Mouse (Mus musculus): ENCODE measurements around the gene Itga2. TPM values are rescaled to one million over a fixed set of nuclear protein-coding genes. Genes with fewer than 3 reads are reported as not detected.
A peak's percentile ranks its signal among the peaks of the same experiment; 100 is the strongest.

The Itga2 gene
- polyA plus RNA-seq (2012; ENCODE audit: insufficient read depth, low replicate concordance): 0.34 TPM in 1 of 2 replicates, not detected in the other

GRCm38 (mm10) chr13:114931775-114932294, at the start of gene Itga2:
Gene Itga2, minus strand, starts transcription at chr13:114932100.
- peaks cover 55% of the 10 kb centered on the region for H3K4me1 ChIP-seq
- TF ChIP-seq FLI1 (IDR thresholded peaks at IDR 0.05; ENCODE audit: low read length) (no peak), GATA1 (IDR thresholded peaks at IDR 0.05; ENCODE audit: borderline replicate concordance, low read length) (no peak)
- H3K27me3 ChIP-seq (replicated peaks): peaks cover 2% of the 10 kb centered on the region
- peaks cover 11% of the 10 kb centered on the region for H3K36me3 ChIP-seq (replicated peaks; ENCODE audit: low read length)
- peak within 1 kb of the TSS; percentile 96 for H3K4me3 ChIP-seq (replicated peaks)
- H3K9me3 ChIP-seq: no peaks in the 10 kb centered on the region

- H3K36me3 ChIP-seq (replicated peaks; ENCODE audit: low read length): no peaks in the 10 kb centered on the region
- no peak for TF ChIP-seq FLI1 (IDR thresholded peaks at IDR 0.05; ENCODE audit: low read length)
- no peak for TF ChIP-seq GATA1 (IDR thresholded peaks at IDR 0.05; ENCODE audit: borderline replicate concordance, low read length)
- H3K4me1 ChIP-seq: no peaks in the 10 kb centered on the region
- H3K9me3 ChIP-seq: no peaks in the 10 kb centered on the region
- H3K27me3 ChIP-seq (replicated peaks): no peaks in the 10 kb centered on the region
- no peak overlapping the region for H3K4me3 ChIP-seq (replicated peaks)
These were observed 49.0 kb upstream of the Itga2 start for GRCm38 (mm10) chr13:114980831-114981419.

GRCm38 (mm10) chr13:114974484-114975042, 42.7 kb upstream of the Itga2 start:
- Histone ChIP-seq H3K9me3 (no peaks in the 10 kb centered on the region), H3K4me3 (replicated peaks) (no peak overlapping the region), H3K4me1 (no peaks in the 10 kb centered on the region), H3K36me3 (replicated peaks; ENCODE audit: low read length) (no peaks in the 10 kb centered on the region), H3K27me3 (replicated peaks) (no peaks in the 10 kb centered on the region)
- no peak for TF ChIP-seq GATA1 (IDR thresholded peaks at IDR 0.05; ENCODE audit: borderline replicate concordance, low read length)
- no peak for TF ChIP-seq FLI1 (IDR thresholded peaks at IDR 0.05; ENCODE audit: low read length)

GRCm38 (mm10) chr13:114971905-114972304, 40.0 kb upstream of the Itga2 start:
- TF ChIP-seq FLI1 (IDR thresholded peaks at IDR 0.05; ENCODE audit: low read length) (no peak), GATA1 (IDR thresholded peaks at IDR 0.05; ENCODE audit: borderline replicate concordance, low read length) (no peak)

GRCm38 (mm10) chr13:114964233-114964632, 32.3 kb upstream of the Itga2 start:
- Histone ChIP-seq H3K36me3 (replicated peaks; ENCODE audit: low read length) (no peaks in the 10 kb centered on the region), H3K4me3 (replicated peaks) (no peak overlapping the region), H3K9me3 (no peaks in the 10 kb centered on the region), H3K4me1 (peaks cover 4% of the 10 kb centered on the region), H3K27me3 (replicated peaks) (no peaks in the 10 kb centered on the region)
- TF ChIP-seq FLI1 (IDR thresholded peaks at IDR 0.05; ENCODE audit: low read length): no peak
- no peak for TF ChIP-seq GATA1 (IDR thresholded peaks at IDR 0.05; ENCODE audit: borderline replicate concordance, low read length)

More at GRCm38 (mm10) chr13:114971905-114972304, 40.0 kb upstream of the Itga2 start:
- no peaks in the 10 kb centered on the region for H3K27me3 ChIP-seq (replicated peaks)
- no peaks in the 10 kb centered on the region for H3K4me1 ChIP-seq
- H3K36me3 ChIP-seq (replicated peaks; ENCODE audit: low read length): no peaks in the 10 kb centered on the region
- H3K9me3 ChIP-seq: no peaks in the 10 kb centered on the region
- no peak overlapping the region for H3K4me3 ChIP-seq (replicated peaks)

GRCm38 (mm10) chr13:114954516-114954915, 22.6 kb upstream of the Itga2 start:
- H3K27me3 ChIP-seq (replicated peaks): no peaks in the 10 kb centered on the region
- H3K36me3 ChIP-seq (replicated peaks; ENCODE audit: low read length): no peaks in the 10 kb centered on the region
- TF ChIP-seq FLI1 (IDR thresholded peaks at IDR 0.05; ENCODE audit: low read length) (no peak), GATA1 (IDR thresholded peaks at IDR 0.05; ENCODE audit: borderline replicate concordance, low read length) (no peak)
- no peaks in the 10 kb centered on the region for H3K9me3 ChIP-seq
- no peak overlapping the region for H3K4me3 ChIP-seq (replicated peaks)
- H3K4me1 ChIP-seq: peaks cover 26% of the 10 kb centered on the region

- H3K27me3 ChIP-seq (replicated peaks): peaks cover 2% of the 10 kb centered on the region
- peaks cover 43% of the 10 kb centered on the region for H3K4me1 ChIP-seq
- no peaks in the 10 kb centered on the region for H3K9me3 ChIP-seq
- no peak overlapping the region for H3K4me3 ChIP-seq (replicated peaks)
- H3K36me3 ChIP-seq (replicated peaks; ENCODE audit: low read length): peaks cover 2% of the 10 kb centered on the region
- TF ChIP-seq GATA1 (IDR thresholded peaks at IDR 0.05; ENCODE audit: borderline replicate concordance, low read length) (no peak), FLI1 (IDR thresholded peaks at IDR 0.05; ENCODE audit: low read length) (no peak)
These were observed 1.6 kb upstream of the Itga2 start for GRCm38 (mm10) chr13:114933541-114933940.

GRCm38 (mm10) chr13:114930996-114931649, 777 bp downstream of the Itga2 start:
- H3K27me3 ChIP-seq (replicated peaks): peaks cover 2% of the 10 kb centered on the region
- peak overlapping the region; percentile 96 for H3K4me3 ChIP-seq (replicated peaks)
- peaks cover 61% of the 10 kb centered on the region for H3K4me1 ChIP-seq
- H3K9me3 ChIP-seq: no peaks in the 10 kb centered on the region
- peaks cover 14% of the 10 kb centered on the region for H3K36me3 ChIP-seq (replicated peaks; ENCODE audit: low read length)
- TF ChIP-seq GATA1 (IDR thresholded peaks at IDR 0.05; ENCODE audit: borderline replicate concordance, low read length) (no peak), FLI1 (IDR thresholded peaks at IDR 0.05; ENCODE audit: low read length) (no peak)

- Histone ChIP-seq H3K36me3 (replicated peaks; ENCODE audit: low read length) (peaks cover 28% of the 10 kb centered on the region), H3K9me3 (peaks cover 4% of the 10 kb centered on the region), H3K4me3 (replicated peaks) (peak overlapping the region; percentile 33), H3K27me3 (replicated peaks) (no peaks in the 10 kb centered on the region), H3K4me1 (peaks cover 58% of the 10 kb centered on the region)
- TF ChIP-seq FLI1 (IDR thresholded peaks at IDR 0.05; ENCODE audit: low read length): no peak
- no peak for TF ChIP-seq GATA1 (IDR thresholded peaks at IDR 0.05; ENCODE audit: borderline replicate concordance, low read length)
These were observed 7.1 kb downstream of the Itga2 start for GRCm38 (mm10) chr13:114924785-114925184.

GRCm38 (mm10) chr13:114923331-114923730, 8.6 kb downstream of the Itga2 start:
- peaks cover 31% of the 10 kb centered on the region for H3K36me3 ChIP-seq (replicated peaks; ENCODE audit: low read length)
- H3K4me3 ChIP-seq (replicated peaks): no peak overlapping the region
- TF ChIP-seq FLI1 (IDR thresholded peaks at IDR 0.05; ENCODE audit: low read length) (no peak), GATA1 (IDR thresholded peaks at IDR 0.05; ENCODE audit: borderline replicate concordance, low read length) (no peak)
- no peaks in the 10 kb centered on the region for H3K27me3 ChIP-seq (replicated peaks)
- H3K4me1 ChIP-seq: peaks cover 52% of the 10 kb centered on the region
- H3K9me3 ChIP-seq: peaks cover 7% of the 10 kb centered on the region
